Mouse (Mus musculus) MEL (cell line): ENCODE results near the gene Homer2. TPM values are rescaled to one million over a fixed set of nuclear protein-coding genes. Genes with fewer than 3 reads are reported as not detected.

ENCODE experiments used
- DNase-seq: peaks from one replicate; pipeline ENCODE4 v3.0.0; 2011; ENCODE audit warnings: low read depth, low spot score
- H3K27ac ChIP-seq: 2 replicates; pipeline ENCODE4 v1.5.1; 2012; ENCODE audit warnings: low read depth, mild to moderate bottlenecking, control low read depth, low read length, moderate library complexity; ENCODE audit not compliant: control insufficient read depth
- H3K27me3 ChIP-seq, 2 experiments: fragments of 150-350 bp in 1 of 2; sonication (generic) in 1 of 2; 2 replicates each; pipeline ENCODE4 v1.6.1; 2012; ENCODE audit warnings: low read length in 2 of 2, mild to moderate bottlenecking in 2 of 2, improper control_type of control experiment in 1 of 2, moderate library complexity in 1 of 2; ENCODE audit not compliant: insufficient read depth in 2 of 2, control insufficient read depth in 1 of 2
- H3K36me3 ChIP-seq, 2 experiments: 2 replicates each; pipeline ENCODE4 v1.6.1; 2012 to 2014; ENCODE audit warnings: low read length in 2 of 2, improper control_type of control experiment in 1 of 2, inconsistent platforms in 1 of 2, mild to moderate bottlenecking in 1 of 2; ENCODE audit not compliant: insufficient read depth in 2 of 2, control insufficient read depth in 1 of 2
- H3K4me1 ChIP-seq, 2 experiments: fragments of 150-350 bp in 1 of 2; sonication (generic) in 1 of 2; 2 replicates each; pipeline ENCODE4 v1.6.1; 2012; ENCODE audit warnings: low read length in 2 of 2, improper control_type of control experiment in 1 of 2, mild to moderate bottlenecking in 1 of 2; ENCODE audit not compliant: insufficient read depth in 2 of 2, control insufficient read depth in 1 of 2
- H3K4me3 ChIP-seq, 2 experiments: fragments of 150-350 bp in 1 of 2; sonication (generic) in 1 of 2; 2 replicates each; pipeline ENCODE4 v1.5.1; 2012; ENCODE audit warnings: low read depth in 2 of 2, low read length in 2 of 2, mild to moderate bottlenecking in 2 of 2, moderate library complexity in 2 of 2, control low read depth in 1 of 2, improper control_type of control experiment in 1 of 2; ENCODE audit not compliant: control insufficient read depth in 1 of 2, insufficient read depth in 1 of 2
- H3K79me2 ChIP-seq: 2 replicates; pipeline ENCODE4 v1.6.1; 2012; ENCODE audit warnings: mild to moderate bottlenecking, low read length, moderate library complexity; ENCODE audit not compliant: control insufficient read depth, poor library complexity, insufficient read depth
- H3K9ac ChIP-seq: 2 replicates; pipeline ENCODE4 v1.6.1; 2012; ENCODE audit warnings: low read depth, mild to moderate bottlenecking, control low read depth, low read length, moderate library complexity; ENCODE audit not compliant: control insufficient read depth, poor library complexity, severe bottlenecking
- H3K9me3 ChIP-seq: fragments of 150-350 bp; sonication (generic); replicated peaks from 2 replicates; pipeline ENCODE4 v1.6.1; 2012; ENCODE audit warnings: mild to moderate bottlenecking, low read length, improper control_type of control experiment, moderate library complexity; ENCODE audit not compliant: insufficient read depth
- CHD2 ChIP-seq: IDR thresholded peaks from 2 replicates; pipeline ENCODE4 v1.6.1; 2011; ENCODE audit warnings: low read length, improper control_type of control experiment
- E2F4 ChIP-seq: IDR thresholded peaks from 2 replicates; pipeline ENCODE4 v1.6.1; 2011; ENCODE audit warnings: low read depth, low read length, improper control_type of control experiment, borderline replicate concordance
- ELF1 ChIP-seq: IDR thresholded peaks from 2 replicates; pipeline ENCODE4 v1.6.1; 2014; ENCODE audit warnings: low read depth, mild to moderate bottlenecking, inconsistent platforms, low read length, improper control_type of control experiment, moderate library complexity
- GABPA ChIP-seq: IDR thresholded peaks from 2 replicates; pipeline ENCODE4 v1.6.1; 2012; ENCODE audit warnings: low read depth, mild to moderate bottlenecking, inconsistent platforms, low read length, improper control_type of control experiment, moderate library complexity
- MAZ ChIP-seq: IDR thresholded peaks from 2 replicates; pipeline ENCODE4 v1.6.1; 2012; ENCODE audit warnings: low read depth, mild to moderate bottlenecking, inconsistent platforms, low read length, improper control_type of control experiment
- MEF2A ChIP-seq: IDR thresholded peaks from 2 replicates; pipeline ENCODE4 v1.6.1; 2014; ENCODE audit warnings: low read depth, mild to moderate bottlenecking, inconsistent platforms, low read length, improper control_type of control experiment; ENCODE audit not compliant: poor library complexity, insufficient replicate concordance, severe bottlenecking; ENCODE audit errors: extremely low read depth
- MYB ChIP-seq: IDR thresholded peaks from 2 replicates; pipeline ENCODE4 v1.6.1; 2011; ENCODE audit warnings: mild to moderate bottlenecking, low read depth, low read length, improper control_type of control experiment
- MYC ChIP-seq: IDR thresholded peaks from 2 replicates; pipeline ENCODE4 v1.6.1; 2011; ENCODE audit warnings: low read depth, mild to moderate bottlenecking, low read length, improper control_type of control experiment, moderate library complexity
- POLR2AphosphoS2 ChIP-seq: IDR thresholded peaks from 2 replicates; pipeline ENCODE4 v1.6.1; 2011; ENCODE audit warnings: low read length, improper control_type of control experiment
- RAD21 ChIP-seq: IDR thresholded peaks from 2 replicates; pipeline ENCODE4 v1.6.1; 2011; ENCODE audit warnings: mild to moderate bottlenecking, low read depth, low read length, improper control_type of control experiment
- RCOR1 ChIP-seq: IDR thresholded peaks from 2 replicates; pipeline ENCODE4 v1.6.1; 2012; ENCODE audit warnings: low read depth, mild to moderate bottlenecking, inconsistent platforms, low read length, improper control_type of control experiment
- SIN3A ChIP-seq: IDR thresholded peaks from 2 replicates; pipeline ENCODE4 v1.6.1; 2012; ENCODE audit warnings: low read length, improper control_type of control experiment, inconsistent platforms
- TBP ChIP-seq: IDR thresholded peaks from 2 replicates; pipeline ENCODE4 v1.8.0; 2011; ENCODE audit warnings: low read depth, low read length, improper control_type of control experiment
- UBTF ChIP-seq: IDR thresholded peaks from 2 replicates; pipeline ENCODE4 v1.6.1; 2012; ENCODE audit warnings: low read depth, mild to moderate bottlenecking, inconsistent platforms, low read length, improper control_type of control experiment, moderate library complexity, borderline replicate concordance; ENCODE audit not compliant: insufficient read depth
- USF2 ChIP-seq, 2 experiments: IDR thresholded peaks; 2 replicates each; pipeline ENCODE4 v1.6.1; 2011 to 2012; ENCODE audit warnings: improper control_type of control experiment in 2 of 2, low read length in 2 of 2, borderline replicate concordance in 1 of 2, inconsistent platforms in 1 of 2, low read depth in 1 of 2, mild to moderate bottlenecking in 1 of 2; ENCODE audit not compliant: insufficient read depth in 1 of 2
- ZC3H11A ChIP-seq: IDR thresholded peaks from 2 replicates; pipeline ENCODE4 v1.6.1; 2012; ENCODE audit warnings: low read depth, mild to moderate bottlenecking, inconsistent platforms, low read length, improper control_type of control experiment
- ZKSCAN1 ChIP-seq: IDR thresholded peaks from 2 replicates; pipeline ENCODE4 v1.6.1; 2012; ENCODE audit warnings: low read depth, mild to moderate bottlenecking, inconsistent platforms, low read length, improper control_type of control experiment, moderate library complexity
- ZNF384 ChIP-seq: IDR thresholded peaks from 2 replicates; pipeline ENCODE4 v1.6.1; 2012; ENCODE audit warnings: low read depth, mild to moderate bottlenecking, inconsistent platforms, low read length, improper control_type of control experiment
- polyA plus RNA-seq, 2 experiments: library from polyadenylated mRNA; stranded (reverse) in 1 of 2; unstranded in 1 of 2; fragments of >175 nt in 1 of 2; fragments of >200 nt in 1 of 2; gene quantifications; 2 replicates each; pipeline versions ENCODE4 v1.2.1 to v1.2.4; 2012; ENCODE audit warnings: low replicate concordance in 2 of 2, low read depth in 1 of 2; ENCODE audit not compliant: insufficient read length in 2 of 2, insufficient read depth in 1 of 2, missing spikeins in 1 of 2
- total RNA-seq: library from RNA; depleted of rRNA; stranded (reverse); fragments of 300-350 nt; gene quantifications from 2 replicates; pipeline ENCODE4 v1.2.3, GENCODE M21; 2012; rRNA removed

Homer2 gene
- total RNA-seq, result 18.4 and 19.4 TPM in 2 replicates
- 10 to 100 TPM in 1 of 2 experiments, not detected in 1; 39.0 TPM for polyA plus RNA-seq

DNA sequence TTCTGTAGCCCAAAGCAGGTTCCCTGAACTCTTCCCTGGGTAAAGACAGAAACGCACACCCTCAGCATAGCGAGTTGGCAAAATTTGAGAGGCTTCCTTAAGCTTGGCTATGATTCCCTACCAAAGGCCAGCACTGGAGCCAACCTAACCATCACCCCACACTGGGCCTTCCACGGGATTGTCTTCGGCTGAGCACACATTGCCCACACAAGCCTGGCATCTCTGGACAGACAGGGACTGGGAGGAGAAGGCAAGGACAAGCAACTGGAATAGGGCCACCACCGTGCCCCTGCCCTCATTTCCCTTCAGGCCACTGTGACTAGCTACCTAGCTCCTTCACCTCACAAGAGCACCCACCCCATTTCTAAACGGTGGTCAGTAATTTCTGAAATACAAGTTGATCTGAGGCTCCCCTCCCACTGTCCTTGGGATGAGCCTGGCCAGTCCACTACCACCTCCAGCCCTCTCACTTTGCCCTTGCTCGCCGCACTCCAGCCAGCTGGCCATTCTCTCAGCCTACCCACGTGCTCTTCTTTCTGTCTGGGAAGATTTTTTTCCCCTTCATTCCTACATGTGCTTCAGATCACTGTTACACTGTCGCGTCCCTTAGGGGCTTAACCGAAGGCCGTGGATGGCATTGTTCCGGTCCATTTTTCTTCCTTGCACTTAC, at the start of gene Homer2:
Homer2 (minus strand) TSS at position 57 of the 670 bp plus-strand sequence.
- TF ChIP-seq RCOR1 (no peak), UBTF (no peak), ZNF384 (no peak), MAZ (no peak), TBP (no peak), MYB (no peak)
- H3K27me3 ChIP-seq, result no peaks in the 10 kb centered on the region
- H3K4me1 ChIP-seq, result peaks cover 0 to 10% of the 10 kb centered on the region in 2 experiments; a peak in 2 of 4 replicates
- DNase-seq, result no peak
- peaks cover 14% of the 10 kb centered on the region; the same call in 1 of the 2 replicates for H3K79me2 ChIP-seq
- peak within 1 kb of the TSS; percentile 61 for H3K27ac ChIP-seq
- peak within 1 kb of the TSS; percentile 78 for H3K9ac ChIP-seq
- H3K9me3 ChIP-seq, result no peaks in the 10 kb centered on the region
- H3K36me3 ChIP-seq, result peaks cover 0 to 8% of the 10 kb centered on the region in 2 experiments; a peak in 2 of 4 replicates
- peak within 1 kb of the TSS; percentile 81 to 92 for H3K4me3 ChIP-seq

- peaks cover 0 to 3% of the 10 kb centered on the region in 2 experiments; a peak in 1 of 4 replicates for H3K36me3 ChIP-seq
- H3K4me1 ChIP-seq, result no peaks in the 10 kb centered on the region
- TF ChIP-seq MAZ (no peak), E2F4 (no peak), MYC (no peak), CHD2 (no peak), GABPA (no peak), POLR2AphosphoS2 (no peak), ELF1 (no peak), USF2 (IDR thresholded peaks at IDR 0.05; ENCODE audit: borderline replicate concordance in 1 of 2, insufficient read depth in 1 of 2, low read depth in 1 of 2, low read length in 2 of 2) (no peak), UBTF (no peak), TBP (no peak), ZC3H11A (no peak), ZKSCAN1 (no peak), SIN3A (no peak), RAD21 (no peak), MEF2A (no peak), RCOR1 (no peak)
- TF ChIP-seq, all 39 proteins: peak for 0
- DNase-seq, result no peak
- no peak overlapping the region for H3K27ac ChIP-seq
- no peaks in the 10 kb centered on the region for H3K9me3 ChIP-seq
- H3K9ac ChIP-seq, result no peak overlapping the region
- H3K27me3 ChIP-seq, result no peaks in the 10 kb centered on the region
- H3K4me3 ChIP-seq, result no peak overlapping the region
- H3K79me2 ChIP-seq, result no peaks in the 10 kb centered on the region
These were observed 40.6 kb upstream of the Homer2 start for GRCm38 (mm10) chr7:81747956-81748355.
